Mouse (Mus musculus): ENCODE results near the gene Mapkapk5. TPM values are rescaled to one million over a fixed set of nuclear protein-coding genes. Genes with fewer than 3 reads are reported as not detected.

Mapkapk5 gene
- total and polyA plus RNA-seq, 3 experiments: 66.3 to 74.8 TPM; not detected in 1

DNA sequence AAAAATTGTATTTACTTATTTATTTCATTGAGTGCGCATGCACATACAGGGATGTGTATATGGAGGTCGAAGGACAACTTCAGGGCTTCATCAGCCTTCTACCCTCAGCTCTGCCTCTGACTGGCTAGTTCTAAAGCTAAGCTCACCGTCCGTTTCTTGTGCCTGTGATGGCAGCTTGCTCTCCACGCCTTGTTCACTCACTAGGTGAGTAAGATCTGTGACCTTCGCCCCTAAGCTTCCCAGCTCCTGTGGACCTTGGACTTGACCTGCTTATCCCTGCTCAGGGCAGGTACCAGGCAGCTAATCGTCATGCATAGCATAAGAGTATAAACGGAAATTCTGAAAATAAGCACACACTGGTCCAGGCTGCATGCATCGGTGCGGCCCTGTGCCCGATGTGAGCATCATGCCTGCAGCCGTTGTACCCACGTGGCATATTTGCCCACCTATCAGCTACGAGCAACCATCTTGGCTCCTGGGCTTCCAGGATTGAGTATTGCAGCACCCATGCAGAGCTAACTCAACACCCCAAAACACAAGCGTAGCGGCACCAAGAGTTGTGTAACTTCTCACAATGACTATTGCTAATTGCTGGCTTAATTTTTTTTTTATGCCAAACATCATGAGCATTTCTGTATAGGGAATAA lies 20.5 kb upstream of the Mapkapk5 start:
- H3K9ac ChIP-seq (ENCODE audit: control insufficient read depth, low read depth, low read length, poor library complexity, severe bottlenecking): no peak overlapping the region
- H3K27ac ChIP-seq (ENCODE audit: control insufficient read depth, low read depth, low read length): no peak overlapping the region
- no peaks in the 10 kb centered on the region for H3K27me3 ChIP-seq (ENCODE audit: control insufficient read depth in 1 of 2, insufficient read depth in 2 of 2, low read length in 2 of 2)
- no peak for TF ChIP-seq ETS1 (IDR thresholded peaks at IDR 0.05; ENCODE audit: low read depth, low read length)
- no peak for TF ChIP-seq KAT2A (conservative IDR thresholded peaks at IDR 0.05; ENCODE audit: low read depth, low read length)
- no peak for TF ChIP-seq MYC (IDR thresholded peaks at IDR 0.05; ENCODE audit: low read depth, low read length)
- H3K9me3 ChIP-seq (replicated peaks; ENCODE audit: insufficient read depth, low read length): no peaks in the 10 kb centered on the region
- H3K4me1 ChIP-seq (ENCODE audit: control insufficient read depth in 1 of 2, insufficient read depth in 2 of 2, low read length in 2 of 2): peaks cover 0 to 4% of the 10 kb centered on the region in 2 experiments; a peak in 1 of 4 replicates
- DNase-seq (ENCODE audit: low read depth, low spot score): no peak
- no peaks in the 10 kb centered on the region for H3K79me2 ChIP-seq (ENCODE audit: control insufficient read depth, insufficient read depth, low read length, poor library complexity)
- H3K4me3 ChIP-seq (ENCODE audit: control insufficient read depth in 1 of 2, insufficient read depth in 1 of 2, low read depth in 2 of 2, low read length in 2 of 2): no peak overlapping the region
- peaks cover 0 to 3% of the 10 kb centered on the region in 2 experiments; a peak in 1 of 4 replicates for H3K36me3 ChIP-seq (ENCODE audit: control insufficient read depth in 1 of 2, insufficient read depth in 2 of 2, low read length in 2 of 2)

DNA sequence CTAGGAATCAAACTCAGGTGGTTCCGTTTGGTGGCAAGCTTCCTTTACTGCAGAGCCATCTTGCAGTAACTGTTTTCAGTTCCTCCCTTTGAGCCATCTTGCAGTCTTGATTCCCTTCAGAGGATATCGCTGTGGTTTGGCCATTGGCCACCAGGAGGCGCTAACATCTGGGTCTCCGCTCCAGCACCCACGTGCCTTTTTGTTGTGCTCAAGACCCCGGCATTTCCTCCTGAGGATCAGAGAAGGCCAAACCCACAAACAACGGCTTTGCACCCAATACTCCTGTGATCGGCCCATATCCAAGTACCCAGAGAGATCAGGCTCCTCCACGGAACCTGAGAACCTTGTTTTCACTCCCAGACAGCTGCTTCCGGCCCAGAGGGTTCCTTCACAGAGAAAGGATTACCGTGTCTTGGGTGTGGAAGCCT lies 18.8 kb upstream of the Mapkapk5 start:
- H3K36me3 ChIP-seq (ENCODE audit: control insufficient read depth in 1 of 2, insufficient read depth in 2 of 2, low read length in 2 of 2): no peaks in the 10 kb centered on the region
- H3K4me3 ChIP-seq (ENCODE audit: control insufficient read depth in 1 of 2, insufficient read depth in 1 of 2, low read depth in 2 of 2, low read length in 2 of 2): peak overlapping the region; percentile 20 to 30; a peak in 2 of 4 replicates
- peaks cover 0 to 4% of the 10 kb centered on the region in 2 experiments; a peak in 1 of 4 replicates for H3K4me1 ChIP-seq (ENCODE audit: control insufficient read depth in 1 of 2, insufficient read depth in 2 of 2, low read length in 2 of 2)
- H3K9me3 ChIP-seq (replicated peaks; ENCODE audit: insufficient read depth, low read length): no peaks in the 10 kb centered on the region
- H3K27me3 ChIP-seq (ENCODE audit: control insufficient read depth in 1 of 2, insufficient read depth in 2 of 2, low read length in 2 of 2): peaks cover 0 to 3% of the 10 kb centered on the region in 2 experiments; a peak in 1 of 4 replicates
- H3K27ac ChIP-seq (ENCODE audit: control insufficient read depth, low read depth, low read length): no peak overlapping the region
- H3K9ac ChIP-seq (ENCODE audit: control insufficient read depth, low read depth, low read length, poor library complexity, severe bottlenecking): peak overlapping the region; percentile 57
- peak; percentile 93 for DNase-seq (ENCODE audit: low read depth, low spot score)
- H3K79me2 ChIP-seq (ENCODE audit: control insufficient read depth, insufficient read depth, low read length, poor library complexity): no peaks in the 10 kb centered on the region
- TF ChIP-seq ELF1 (IDR thresholded peaks at IDR 0.05; ENCODE audit: low read depth, low read length) (0 out of 2 replicates have a peak, but pooled peaks have one; percentile 40), USF1 (IDR thresholded peaks at IDR 0.05; ENCODE audit: low read depth, low read length) (peak; percentile 86), POLR2A (IDR thresholded peaks at IDR 0.05; ENCODE audit: control insufficient read depth in 1 of 2, insufficient read depth in 1 of 2, low read depth in 1 of 2, low read length in 2 of 2, poor library complexity in 1 of 2) (peak in 1 of 2 experiments; percentile 29; a peak in 1 of 4 replicates), NRF1 (IDR thresholded peaks at IDR 0.05; ENCODE audit: insufficient read depth, low read depth, low read length, poor library complexity, severe bottlenecking) (no peak), MXI1 (IDR thresholded peaks at IDR 0.05; ENCODE audit: low read depth, low read length) (peak; percentile 98), USF2 (IDR thresholded peaks at IDR 0.05; ENCODE audit: borderline replicate concordance in 1 of 2, insufficient read depth in 1 of 2, low read depth in 1 of 2, low read length in 2 of 2) (0 out of 4 replicates have a peak, but pooled peaks of 1 of the 2 experiments have one; percentile 11), E2F4 (IDR thresholded peaks at IDR 0.05; ENCODE audit: borderline replicate concordance, low read depth, low read length) (no peak), ZKSCAN1 (IDR thresholded peaks at IDR 0.05; ENCODE audit: low read depth, low read length) (no peak), GABPA (IDR thresholded peaks at IDR 0.05; ENCODE audit: low read depth, low read length) (no peak), TAL1 (IDR thresholded peaks at IDR 0.05; ENCODE audit: low read length) (no peak), CTCF (IDR thresholded peaks at IDR 0.05 in 2 of 3, conservative IDR thresholded peaks at IDR 0.05 in 1 of 3; ENCODE audit: control insufficient read depth in 1 of 3, insufficient read depth in 1 of 3, low read depth in 2 of 3, low read length in 3 of 3, poor library complexity in 1 of 3, severe bottlenecking in 1 of 3) (peak; percentile 97 to 99 (median 98)), MYB (IDR thresholded peaks at IDR 0.05; ENCODE audit: low read depth, low read length) (no peak), ETS1 (IDR thresholded peaks at IDR 0.05; ENCODE audit: low read depth, low read length) (no peak), CHD1 (IDR thresholded peaks at IDR 0.05; ENCODE audit: low read depth, low read length) (no peak), CHD2 (IDR thresholded peaks at IDR 0.05; ENCODE audit: low read length) (no peak), SIN3A (IDR thresholded peaks at IDR 0.05; ENCODE audit: low read length) (peak; percentile 98), TCF12 (IDR thresholded peaks at IDR 0.05; ENCODE audit: low read depth, low read length) (no peak), ZNF384 (IDR thresholded peaks at IDR 0.05; ENCODE audit: low read depth, low read length) (no peak), BHLHE40 (IDR thresholded peaks at IDR 0.05; ENCODE audit: borderline replicate concordance, low read depth, low read length) (peak; percentile 47; the same call in 1 of the 2 replicates), RAD21 (IDR thresholded peaks at IDR 0.05; ENCODE audit: low read depth, low read length) (peak; percentile 79), GATA1 (IDR thresholded peaks at IDR 0.05; ENCODE audit: low read depth, low read length) (no peak), POLR2AphosphoS2 (IDR thresholded peaks at IDR 0.05; ENCODE audit: low read length) (no peak), EP300 (IDR thresholded peaks at IDR 0.05; ENCODE audit: low read depth in 1 of 2, low read length in 2 of 2) (no peak), ZMIZ1 (IDR thresholded peaks at IDR 0.05; ENCODE audit: low read depth, low read length) (0 out of 2 replicates have a peak, but pooled peaks have one; percentile 26), KAT2A (conservative IDR thresholded peaks at IDR 0.05; ENCODE audit: low read depth, low read length) (no peak), MYC (IDR thresholded peaks at IDR 0.05; ENCODE audit: low read depth, low read length) (peak; percentile 98), SMC3 (IDR thresholded peaks at IDR 0.05; ENCODE audit: low read depth, low read length) (peak; percentile 99), MAX (IDR thresholded peaks at IDR 0.05; ENCODE audit: low read length) (peak; percentile 98), POLR2AphosphoS5 (IDR thresholded peaks at IDR 0.05; ENCODE audit: borderline replicate concordance, low read depth, low read length) (no peak)
